Mouse (Mus musculus) gastrocnemius, postnatal 36 days (tissue): ENCODE data around the gene Per1. TPM values are rescaled to one million over a fixed set of nuclear protein-coding genes. Genes with fewer than 3 reads are reported as not detected.
"Not testable (repeated sequence)": the region's sequence is repeated elsewhere in the genome, so short reads cannot be mapped to it uniquely, and the experiment has no call there.

ENCODE experiments used
- DNase-seq, 2 experiments: peaks; one replicate each; pipeline ENCODE4 v3.0.0; 2022
- intact Hi-C: fragments of 180-260 bp; cut with DNase I; formaldehyde crosslinking; loops from one replicate; pipeline ENCODE4 v1.15.1; 2025
- total RNA-seq, 2 experiments: library from RNA; stranded (reverse); gene quantifications; 2 replicates each; pipeline ENCODE4 v1.2.3; 2021

Gene Per1
- total RNA-seq, 2 experiments from 2014 or later: 60.9 to 89.0 TPM

DNA sequence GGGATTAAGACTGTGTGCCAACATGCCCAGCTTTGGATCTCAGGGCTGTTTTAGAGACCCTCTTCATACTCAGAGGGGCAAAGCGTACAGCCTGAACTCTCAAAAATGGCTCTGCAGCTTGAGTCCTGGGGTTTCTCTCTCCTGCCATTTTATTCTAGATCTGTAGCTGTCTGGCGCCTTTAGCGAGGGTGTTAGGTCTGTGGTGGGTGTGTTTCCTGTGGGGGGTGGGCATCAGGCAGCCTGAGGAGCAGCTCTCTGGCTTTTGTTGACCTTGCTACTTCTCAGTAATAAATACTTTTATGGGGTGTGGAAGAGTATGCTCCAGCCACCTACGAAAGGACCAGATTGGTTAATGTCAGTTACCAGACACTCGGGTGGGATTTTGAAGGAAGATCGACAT is 17.0 kb upstream of the Per1 start:
- intact Hi-C loops: no loop called here
- no peak for DNase-seq

DNA sequence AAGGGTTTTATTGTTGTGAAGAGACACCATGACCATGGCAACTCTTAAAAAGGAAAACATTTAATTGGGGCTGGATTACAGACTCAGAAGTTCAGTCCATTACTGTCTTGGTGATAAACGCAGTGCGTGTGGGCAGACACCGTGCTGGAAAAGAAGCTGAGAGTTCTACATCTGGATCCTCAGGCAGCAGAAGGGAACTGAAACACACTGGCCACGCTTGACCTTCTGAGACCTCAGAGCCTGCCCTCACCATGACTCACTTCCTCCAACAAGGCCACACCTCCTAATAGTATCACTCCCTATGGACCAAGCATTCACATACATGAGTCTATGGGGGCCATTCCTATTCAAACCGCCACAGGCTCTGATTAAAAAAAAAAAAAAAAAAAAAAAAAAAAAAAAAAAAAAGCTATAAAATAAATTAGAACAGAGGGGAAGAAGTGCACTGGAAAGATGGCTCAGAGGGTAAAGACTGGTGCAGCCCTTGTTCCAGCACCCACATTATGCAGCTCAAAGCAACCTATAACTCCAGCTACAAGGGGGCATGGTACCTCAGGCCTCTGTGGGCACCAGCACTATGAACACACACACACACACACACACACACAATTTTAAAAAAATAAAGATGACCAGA is 16.1 kb upstream of the Per1 start:
- no peak for DNase-seq

DNA sequence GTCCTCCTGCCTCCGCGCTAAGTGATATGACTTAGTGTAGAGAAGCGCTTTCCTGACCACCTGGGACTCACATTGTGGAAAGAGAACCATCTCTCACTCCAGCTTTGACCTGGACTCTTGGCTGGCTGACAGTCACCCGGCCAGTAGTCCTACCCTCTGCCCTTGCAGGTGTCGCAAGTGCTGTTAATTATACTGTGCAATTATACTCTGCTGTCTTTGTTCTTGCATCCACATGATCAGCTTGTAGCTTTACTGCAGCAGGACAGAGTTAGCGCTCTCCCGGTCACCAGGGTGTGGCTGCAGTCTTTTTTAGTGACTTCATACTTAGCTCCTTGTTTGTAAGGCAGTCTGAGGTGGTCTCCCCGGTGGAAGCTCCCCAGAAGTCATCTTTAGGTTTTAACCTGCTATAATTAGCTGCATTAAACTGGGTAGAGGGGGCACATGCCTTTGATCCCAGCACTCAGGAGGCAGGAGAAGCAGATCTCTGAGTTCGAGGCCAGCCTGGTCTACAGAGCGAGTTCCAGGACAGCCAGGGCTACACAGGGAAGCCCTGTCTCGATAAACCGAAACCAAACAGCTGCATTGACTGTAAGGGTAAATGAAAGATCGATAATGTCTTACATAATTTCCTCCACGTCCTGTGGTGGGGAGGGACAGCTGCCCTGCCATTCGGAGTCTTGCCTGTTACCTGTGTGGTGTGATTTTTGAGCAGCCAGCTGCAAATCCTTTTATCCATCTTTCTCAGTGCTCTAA is 14.7 kb upstream of the Per1 start:
- DNase-seq: no peak
- intact Hi-C loops: no loop called here

More for the DNA sequence above, 16.1 kb upstream of the Per1 start:
- intact Hi-C loops: no loop called here

DNA sequence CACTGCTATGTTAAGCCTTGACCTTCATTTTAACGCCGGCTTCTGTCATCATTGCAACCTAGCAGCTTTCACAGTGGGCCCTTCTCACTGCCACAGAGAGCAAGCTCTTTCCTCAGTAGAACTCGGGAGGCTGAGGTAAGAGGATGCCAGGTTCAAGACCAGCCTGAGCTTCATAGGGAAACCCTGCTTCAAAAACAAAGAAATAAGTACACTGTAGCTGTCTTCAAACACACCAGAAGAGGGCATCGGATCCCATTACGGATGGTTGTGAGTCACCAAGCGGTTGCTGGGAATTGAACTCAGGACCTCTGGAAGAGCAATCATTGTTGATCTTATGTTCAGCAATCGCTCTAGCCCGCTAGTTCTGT is 14.2 kb upstream of the Per1 start:
- intact Hi-C loops: no loop called here
- no peak for DNase-seq

DNA sequence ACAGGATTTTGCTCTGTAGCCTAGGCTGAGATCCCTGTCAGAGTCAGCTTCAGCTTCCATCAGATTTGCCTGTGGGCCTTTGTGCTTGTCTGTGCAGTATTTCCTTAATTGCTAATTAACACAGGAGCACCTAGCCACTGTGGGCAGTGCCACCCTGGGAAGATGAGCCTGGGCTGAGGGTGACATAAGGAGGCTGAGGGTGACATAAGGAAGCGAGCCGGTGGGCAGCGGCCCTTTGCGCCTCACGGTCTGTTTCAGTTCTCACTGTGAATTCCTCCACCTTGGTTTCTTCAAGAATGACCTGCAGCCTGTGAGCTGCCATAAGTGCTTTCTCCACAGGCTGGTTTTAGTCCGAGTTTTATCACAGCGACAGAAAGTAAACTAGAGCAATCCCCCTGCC is 13.4 kb upstream of the Per1 start:
- intact Hi-C loops: no loop called here
- DNase-seq: no peak

DNA sequence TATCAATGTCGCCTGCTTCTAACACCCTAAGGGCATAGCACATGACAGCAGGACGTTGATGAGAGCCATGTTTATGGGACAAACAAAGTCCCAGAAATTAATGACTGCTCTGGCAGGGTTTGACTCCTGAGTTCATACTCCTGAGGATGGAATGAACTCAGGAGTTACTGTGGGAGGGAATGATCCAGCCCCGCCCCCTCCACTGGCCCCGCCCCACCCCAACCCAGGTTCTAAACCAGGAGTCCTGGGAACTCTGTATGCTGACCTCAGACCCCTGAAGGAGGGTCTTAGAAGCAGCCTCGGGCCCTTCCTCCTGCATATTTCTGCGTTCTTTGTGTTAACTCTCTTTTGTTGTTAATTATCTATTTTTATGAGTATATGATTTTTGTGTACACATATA is 9.4 kb upstream of the Per1 start:
- no peak for DNase-seq
- intact Hi-C loops: no loop called here

DNA sequence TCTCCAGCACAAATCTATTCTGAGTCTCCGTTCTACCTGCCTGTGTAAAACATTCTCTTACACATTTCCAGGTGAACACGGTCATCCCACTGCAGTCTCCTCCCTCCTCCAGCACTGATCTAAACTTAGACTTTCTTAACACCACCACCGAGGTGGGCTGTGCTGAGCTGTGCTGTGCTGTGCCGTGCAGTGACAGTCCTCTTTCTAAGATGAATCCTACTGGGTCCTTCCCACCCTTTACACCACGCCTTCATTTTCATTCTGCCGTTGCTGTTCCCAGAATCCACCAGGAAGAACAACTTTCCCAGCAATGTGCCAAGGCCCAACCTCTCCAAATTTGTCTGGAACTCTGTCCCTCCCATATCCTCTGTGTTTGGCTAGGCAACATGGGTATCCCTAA is 8.6 kb upstream of the Per1 start:
- no peak for DNase-seq
- intact Hi-C loops: no loop called here

DNA sequence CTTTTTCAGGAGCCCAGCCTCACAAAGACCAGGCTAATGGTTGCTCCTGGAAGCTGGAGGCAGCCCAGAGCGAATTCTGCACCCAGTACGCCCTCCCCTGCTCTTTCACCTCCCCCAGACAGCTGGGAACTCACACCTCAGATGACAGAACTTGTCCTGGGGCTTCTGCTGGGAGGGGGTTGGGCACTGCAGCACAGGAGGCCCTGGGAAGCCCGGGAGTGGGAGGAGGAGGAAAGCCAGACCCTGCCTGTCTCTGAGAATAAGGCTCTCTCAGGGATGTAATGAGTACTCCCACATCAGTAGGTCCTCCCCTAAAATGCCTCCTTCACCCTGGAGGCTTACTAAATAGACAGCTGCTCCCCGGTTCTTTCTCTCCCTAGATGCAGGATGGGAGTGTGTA is 7.9 kb upstream of the Per1 start:
- intact Hi-C loops: no loop called here
- DNase-seq: no peak

DNA sequence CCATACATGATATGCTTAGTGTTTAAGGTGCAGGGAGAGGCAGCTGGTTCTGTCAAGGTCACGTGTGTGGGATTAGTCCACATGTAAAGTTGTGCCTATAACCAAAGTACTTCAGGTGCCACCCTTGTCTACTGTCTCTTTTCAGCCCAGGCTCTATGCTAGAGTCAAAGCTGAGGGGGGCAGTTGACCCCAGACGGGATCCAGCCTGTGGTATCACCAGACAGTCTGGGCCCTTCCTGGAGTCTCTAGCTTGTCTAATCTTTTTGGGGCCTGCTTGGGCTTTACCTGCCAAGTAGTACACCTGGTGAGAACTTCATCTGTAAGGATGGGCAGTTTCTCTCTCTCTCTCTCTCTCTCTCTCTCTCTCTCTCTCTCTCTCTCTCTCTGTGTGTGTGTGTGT is 7.4 kb upstream of the Per1 start:
- no peak for DNase-seq
- intact Hi-C loops: no loop called here

DNA sequence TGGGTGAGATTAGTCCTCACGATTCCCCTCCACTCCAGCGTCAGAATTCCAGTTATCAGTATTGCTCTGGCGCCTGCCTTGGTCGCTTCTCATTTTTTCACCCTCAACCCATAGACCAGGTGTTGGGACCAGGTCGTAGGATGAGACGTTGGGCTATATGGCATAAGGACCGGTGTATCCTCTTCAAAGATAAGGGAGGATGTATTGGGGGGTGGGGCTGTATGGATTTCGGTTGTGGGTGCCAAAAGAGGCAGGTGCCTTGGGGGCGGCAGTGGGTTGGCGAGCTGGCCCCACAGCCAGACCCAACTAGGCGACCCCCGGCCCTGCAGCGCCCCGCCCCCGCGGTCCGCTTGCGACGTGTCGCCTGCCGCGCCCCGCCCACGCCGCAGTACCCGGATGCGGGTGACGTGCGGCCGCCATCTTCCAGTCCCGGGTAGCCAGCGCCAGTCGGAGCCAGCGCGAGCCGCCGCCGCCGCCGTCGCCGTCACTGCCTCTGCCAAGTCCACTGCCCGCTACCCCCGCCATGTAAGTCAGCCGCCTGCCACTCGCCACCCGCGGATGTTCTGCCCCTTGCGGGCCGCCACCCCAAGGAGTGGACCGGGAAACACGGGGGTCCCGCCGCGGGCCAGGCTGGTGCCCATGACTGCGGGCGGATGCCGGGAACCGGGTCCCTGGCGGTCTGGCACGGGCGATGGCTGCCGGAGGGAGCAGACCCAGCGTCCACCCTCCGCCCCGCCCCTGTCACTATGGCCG is 6.7 kb upstream of the Per1 start, which contains the start of gene Vamp2:
TSS of gene Vamp2 (plus strand) at position 388 of the 753 bp plus-strand sequence.
- DNase-seq: peak; percentile 88 to 90
- intact Hi-C loops: loop anchor here (2.0 kb wide), 1 partner anchor 15 kb away; no protein-coding TSS in a partner anchor

DNA sequence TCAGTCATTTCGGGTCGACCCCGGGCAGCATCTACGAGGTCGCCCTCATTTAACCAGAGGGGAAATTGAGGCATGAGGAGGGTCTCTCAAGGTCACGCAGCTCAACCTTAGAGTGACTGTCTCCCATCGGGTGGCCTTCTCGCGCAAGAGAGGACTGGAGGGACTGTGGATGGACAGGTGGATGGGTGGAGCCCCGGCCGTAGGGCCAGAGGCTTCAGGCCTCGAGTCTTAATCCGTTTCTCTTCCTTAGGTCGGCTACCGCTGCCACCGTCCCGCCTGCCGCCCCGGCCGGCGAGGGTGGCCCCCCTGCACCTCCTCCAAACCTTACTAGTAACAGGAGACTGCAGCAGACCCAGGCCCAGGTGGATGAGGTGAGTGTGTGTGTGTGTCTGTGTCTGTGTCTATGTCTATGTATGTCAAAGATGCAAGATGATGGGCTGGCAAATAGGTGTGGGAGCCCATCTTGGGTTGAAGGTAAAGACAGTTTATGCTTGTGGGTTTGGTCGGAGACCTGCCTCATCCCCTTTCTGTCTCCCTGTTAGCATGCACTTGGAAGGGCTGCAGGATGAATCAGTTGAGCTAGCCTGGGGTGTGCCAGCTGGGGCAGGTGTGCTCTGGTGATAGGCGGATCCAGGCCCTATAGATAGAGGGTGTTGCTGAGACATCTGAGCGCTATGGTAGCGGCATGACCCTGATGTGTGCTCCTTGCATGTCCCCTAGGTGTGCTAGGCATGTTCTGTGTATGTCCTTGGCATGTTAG is 6.0 kb upstream of the Per1 start:
- DNase-seq: no peak
- intact Hi-C loops: loop anchor here (2.0 kb wide), 1 partner anchor 16 kb away; no protein-coding TSS in a partner anchor

DNA sequence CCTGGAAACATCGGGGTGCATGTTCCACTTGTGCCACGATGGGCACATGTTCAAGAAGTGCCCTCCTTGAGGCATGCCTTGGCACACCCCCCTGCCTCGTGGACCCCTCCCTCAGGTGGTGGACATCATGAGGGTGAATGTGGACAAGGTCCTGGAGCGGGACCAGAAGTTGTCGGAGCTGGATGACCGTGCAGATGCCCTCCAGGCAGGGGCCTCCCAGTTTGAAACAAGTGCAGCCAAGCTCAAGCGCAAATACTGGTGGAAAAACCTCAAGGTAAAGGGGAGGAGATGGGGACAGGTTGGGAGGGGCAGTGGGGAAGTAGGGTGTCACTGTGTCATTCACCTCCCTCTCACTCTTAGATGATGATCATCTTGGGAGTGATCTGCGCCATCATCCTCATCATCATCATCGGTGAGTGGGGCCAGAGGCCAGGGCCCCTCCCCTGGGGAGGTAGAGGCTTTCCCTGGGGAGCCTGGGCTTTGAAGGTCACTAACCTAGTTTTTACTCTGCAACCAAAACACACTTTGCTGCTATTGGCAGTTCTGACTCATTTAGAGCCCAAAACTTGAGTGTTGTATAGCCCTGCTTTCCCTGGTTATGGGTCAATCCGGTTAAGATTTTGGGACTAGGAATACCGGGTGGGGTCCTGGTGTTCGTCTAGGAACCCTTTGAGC is 5.3 kb upstream of the Per1 start:
- DNase-seq: no peak
- intact Hi-C loops: loop anchor here (2.0 to 10.0 kb wide), 3 partner anchors 17 to 895 kb away; partner anchors contain the start of genes Ctdnep1, Elp5 and Kdm6b

DNA sequence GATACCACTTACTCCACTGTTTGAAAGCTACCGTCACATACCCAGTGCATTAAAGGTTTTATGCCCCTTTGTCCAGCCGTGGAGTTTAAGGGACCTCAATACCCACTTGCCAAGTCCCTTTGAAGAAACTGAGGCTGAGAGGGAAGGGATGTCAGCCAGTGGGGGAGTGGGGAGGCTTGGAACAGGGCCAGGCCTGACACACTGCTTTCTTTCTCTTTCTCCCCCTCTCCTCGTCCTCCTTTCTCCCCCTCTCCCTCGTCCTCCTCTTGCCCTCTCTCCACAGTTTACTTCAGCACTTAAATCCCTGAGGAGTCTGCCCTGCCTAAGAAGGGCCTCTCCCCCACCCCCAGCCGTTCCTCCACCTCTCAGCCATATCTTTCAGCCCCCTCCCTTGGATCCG is 4.7 kb upstream of the Per1 start:
- intact Hi-C loops: loop anchor here (10.0 kb wide), 2 partner anchors 324 to 894 kb away; partner anchors contain the start of genes Ctdnep1, Elp5 and Kdm6b
- DNase-seq: no peak

DNA sequence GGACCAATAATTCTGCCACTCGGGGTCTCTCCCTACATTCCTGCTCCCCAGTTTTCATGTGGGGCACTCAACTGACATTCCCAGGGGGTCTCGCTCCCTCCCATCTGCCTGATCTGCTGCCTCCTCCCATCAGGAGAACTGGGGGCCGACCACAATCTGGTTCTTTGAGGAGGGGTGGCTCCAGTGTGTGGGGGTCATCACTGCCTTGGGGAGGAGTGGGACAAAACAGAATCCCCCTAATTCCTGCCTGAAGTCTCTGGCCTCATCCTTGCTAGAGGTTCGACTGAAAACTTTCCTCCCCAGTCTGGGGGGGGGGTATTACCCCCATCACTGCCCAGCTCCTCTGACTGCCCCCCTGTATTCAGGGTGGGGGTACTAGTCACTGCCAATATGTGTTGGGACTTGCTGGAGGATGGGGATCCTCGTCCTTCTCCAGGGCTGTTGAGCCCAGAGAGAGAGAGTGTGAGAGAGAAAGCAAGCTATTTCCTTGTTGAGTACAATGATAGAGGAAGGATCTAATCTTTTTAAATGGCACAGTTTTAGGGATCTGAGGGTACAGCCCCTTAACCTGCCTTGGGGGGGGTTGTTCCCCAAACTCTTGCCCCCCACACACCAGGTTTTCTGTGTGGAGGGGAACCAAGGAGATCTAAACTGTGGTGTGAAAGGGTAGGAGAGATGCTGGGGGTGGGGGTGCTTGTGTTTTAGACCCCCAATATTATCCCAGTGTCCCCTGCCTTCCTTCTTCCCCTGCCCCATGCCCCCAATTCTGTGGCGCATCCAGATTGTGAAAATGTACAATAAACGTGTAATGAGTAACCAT is 3.2 kb upstream of the Per1 start:
- intact Hi-C loops: loop anchor here (10.0 kb wide), 2 partner anchors 323 to 893 kb away; partner anchors contain the start of genes Ctdnep1, Elp5 and Kdm6b
- DNase-seq: no peak

DNA sequence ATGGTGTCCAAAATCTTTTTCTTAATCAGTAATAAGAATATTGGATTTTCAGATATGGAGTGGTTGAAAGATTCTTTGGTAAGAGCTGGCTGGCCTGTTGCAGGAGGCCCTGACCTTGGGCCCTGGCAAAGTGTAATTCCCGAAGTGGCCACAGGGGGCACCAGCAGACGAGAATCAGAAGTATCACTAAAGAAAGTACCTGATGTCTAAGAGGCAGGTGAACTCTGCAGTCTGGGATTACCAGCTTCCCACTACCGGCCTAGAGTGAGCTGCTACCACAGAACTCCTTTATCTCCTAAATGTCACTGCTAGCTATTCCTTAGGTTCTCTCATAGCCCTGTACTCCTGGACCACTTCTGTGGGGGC is 2.6 kb upstream of the Per1 start:
- intact Hi-C loops: loop anchor here (10.0 kb wide), 2 partner anchors 322 to 892 kb away; partner anchors contain the start of genes Ctdnep1, Elp5 and Kdm6b
- DNase-seq: peak; percentile 86 to 87

DNA sequence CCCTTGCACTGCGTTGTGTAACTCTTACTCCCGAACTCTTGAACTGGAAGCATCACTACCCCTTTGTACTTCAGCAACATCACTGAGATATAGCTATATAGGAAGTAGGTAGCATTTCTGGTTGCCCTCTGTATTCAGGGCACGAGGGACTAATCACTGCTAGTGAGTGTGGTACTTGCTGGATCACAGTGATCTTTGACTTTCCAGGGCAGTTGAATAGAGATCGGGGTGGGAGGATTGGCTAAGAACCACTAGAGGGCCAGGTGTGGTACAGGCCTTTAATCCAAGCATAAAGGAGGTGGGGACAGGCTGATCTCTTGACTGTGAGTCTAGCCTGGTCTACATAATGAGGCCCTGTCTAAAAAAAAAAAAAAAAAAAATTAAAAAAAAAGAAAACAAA is 2.1 kb upstream of the Per1 start:
- DNase-seq: no peak
- intact Hi-C loops: loop anchor here (10.0 kb wide), 2 partner anchors 322 to 892 kb away; partner anchors contain the start of genes Ctdnep1, Elp5 and Kdm6b

DNA sequence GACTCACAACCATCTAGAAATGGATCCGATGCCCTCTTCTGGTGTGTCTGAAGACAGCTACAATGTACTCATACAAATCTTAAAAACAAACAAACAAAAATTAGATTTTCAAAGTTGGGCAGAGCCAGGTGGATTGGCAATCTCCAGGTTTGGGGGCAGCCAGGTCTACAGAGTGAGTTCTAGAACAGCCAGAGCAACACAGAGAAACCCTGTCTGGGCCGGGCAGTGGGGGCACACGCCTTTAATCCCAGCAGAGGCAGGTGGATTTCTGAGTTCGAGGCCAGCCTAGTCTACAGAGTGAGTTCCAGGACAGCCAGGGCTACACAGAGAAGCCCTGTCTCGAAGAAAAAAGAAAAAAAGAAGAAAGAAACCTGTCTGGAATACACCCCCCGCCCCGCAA is 1.2 kb upstream of the Per1 start:
- intact Hi-C loops: loop anchor here (10.0 kb wide), 2 partner anchors 321 to 891 kb away; partner anchors contain the start of genes Ctdnep1, Elp5 and Kdm6b
- DNase-seq: not testable (repeated sequence)

DNA sequence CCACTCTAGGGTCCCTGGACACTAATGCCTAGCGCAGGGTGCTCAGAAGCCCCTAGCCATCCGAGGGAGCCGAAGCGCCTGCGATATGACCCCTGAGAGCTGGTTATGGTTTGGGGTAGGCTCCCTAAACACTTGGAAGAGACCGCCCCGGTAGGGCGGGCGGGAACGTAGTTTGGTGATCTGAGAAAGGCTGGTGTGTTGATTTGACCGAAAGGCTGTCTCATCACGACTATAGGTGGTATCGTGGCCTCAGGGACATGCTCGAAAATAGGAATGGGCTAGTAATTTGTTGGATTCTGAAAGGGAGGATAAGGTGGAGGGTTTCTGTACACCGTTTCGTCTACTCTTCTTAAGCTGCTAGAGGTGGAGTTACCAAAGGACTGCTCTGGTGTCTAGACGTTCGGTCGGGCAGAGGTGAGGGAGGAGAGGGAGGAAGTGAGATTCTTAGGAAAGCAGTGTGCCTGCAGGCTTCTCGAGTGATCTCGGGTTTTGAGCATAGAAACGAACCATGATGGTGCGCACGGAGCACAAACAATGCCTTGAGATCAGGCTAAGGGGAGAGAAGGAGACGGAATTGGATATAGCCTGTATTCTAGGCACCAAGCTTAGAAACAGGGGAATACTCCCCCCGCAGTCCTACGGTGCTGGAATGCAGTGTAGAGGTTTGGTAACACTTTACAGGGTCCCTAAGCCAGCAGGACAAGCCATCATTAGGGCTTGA is 654 bp downstream of the Per1 start:
- intact Hi-C loops: loop anchor here (10.0 kb wide), 2 partner anchors 319 to 889 kb away; partner anchors contain the start of genes Ctdnep1, Elp5 and Kdm6b
- DNase-seq: no peak
